Mouse (Mus musculus) myocyte (in vitro differentiated cells): ENCODE measurements around the gene Zfp775.

Source experiments
- POLR2A ChIP-seq: IDR thresholded peaks from one replicate; pipeline ENCODE4 v1.6.1; 2011; ENCODE audit warnings: low read depth, mild to moderate bottlenecking, control low read depth, moderate library complexity; ENCODE audit not compliant: insufficient read length
- TCF3 ChIP-seq: IDR thresholded peaks from one replicate; pipeline ENCODE4 v1.6.1; 2011; ENCODE audit warnings: low read depth, control low read depth; ENCODE audit not compliant: insufficient read length
- USF1 ChIP-seq: IDR thresholded peaks from one replicate; pipeline ENCODE4 v1.6.1; 2011; ENCODE audit warnings: low read depth, mild to moderate bottlenecking, control low read depth, moderate library complexity

DNA sequence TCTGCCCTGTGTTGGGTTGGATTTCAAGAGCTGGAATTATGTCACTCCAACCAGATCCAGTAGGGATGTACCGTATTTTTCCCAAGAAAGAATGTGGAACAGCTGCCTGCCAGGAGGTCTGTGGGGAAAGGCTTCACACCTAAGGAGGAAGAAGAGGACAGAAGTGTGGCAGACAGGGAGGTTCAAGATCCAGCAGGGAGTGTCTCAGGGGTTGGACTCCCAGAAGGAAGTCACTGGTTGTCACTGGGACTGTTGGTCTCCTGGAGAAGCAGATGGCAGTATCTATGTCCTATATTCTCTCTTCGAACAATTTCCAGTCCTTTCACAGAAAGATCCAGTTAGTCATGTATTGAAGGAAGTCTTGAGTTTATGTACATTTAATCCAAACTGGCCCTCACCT is 45.7 kb downstream of the Zfp775 start:
- no peak for TF ChIP-seq POLR2A
- no peak for TF ChIP-seq USF1
- no peak for TF ChIP-seq TCF3
